Mouse (Mus musculus): ENCODE data around the gene Olfr1442. TPM values are rescaled to one million over a fixed set of nuclear protein-coding genes. Genes with fewer than 3 reads are reported as not detected.

Olfr1442 gene
- not detected in 2 replicates for polyA plus RNA-seq (2014; fragmentation: Nextera tagmentation; extraction: Ambion mirVana)

GRCm38 (mm10) chr19:12670139-12670538 is at the start of gene Olfr1442:
Olfr1442 (plus strand) TSS chr19:12670439.
- Histone ChIP-seq H3K36me3 (replicated peaks; ENCODE audit: control insufficient read depth, insufficient read depth, low read depth, low read length) (no peaks in the 10 kb centered on the region), H3K4me2 (ENCODE audit: low read depth, low read length) (no peak within 1 kb of the TSS), H3K4me1 (ENCODE audit: control insufficient read depth, insufficient read depth, low read length) (no peaks in the 10 kb centered on the region), H3K4me3 (ENCODE audit: low read depth, low read length) (no peak within 1 kb of the TSS), H3K9me3 (replicated peaks; ENCODE audit: control insufficient read depth, low read length) (no peaks in the 10 kb centered on the region), H3K27me3 (ENCODE audit: control insufficient read depth, insufficient read depth, low read length) (no peaks in the 10 kb centered on the region), H3K27ac (replicated peaks; ENCODE audit: low read depth, low read length) (no peak within 1 kb of the TSS), H3K9ac (replicated peaks; ENCODE audit: low read length) (no peak within 1 kb of the TSS)
- no peak for DNase-seq (ENCODE audit: low spot score)
- ATAC-seq (replicated peaks; ENCODE audit: insufficient number of reproducible peaks, low FRiP score, low TSS enrichment, low read depth), result no peak

GRCm38 (mm10) chr19:12633176-12633575 is 37.1 kb upstream of the Olfr1442 start, which contains the start of gene Glyat:
Glyat (plus strand) TSS chr19:12633308.
- H3K27ac ChIP-seq (replicated peaks; ENCODE audit: low read depth, low read length), result no peak within 1 kb of the TSS
- no peaks in the 10 kb centered on the region for H3K4me1 ChIP-seq (ENCODE audit: control insufficient read depth, insufficient read depth, low read length)
- no peak within 1 kb of the TSS for H3K9ac ChIP-seq (replicated peaks; ENCODE audit: low read length)
- no peaks in the 10 kb centered on the region for H3K27me3 ChIP-seq (ENCODE audit: control insufficient read depth, insufficient read depth, low read length)
- no peaks in the 10 kb centered on the region for H3K9me3 ChIP-seq (replicated peaks; ENCODE audit: control insufficient read depth, low read length)
- ATAC-seq (replicated peaks; ENCODE audit: insufficient number of reproducible peaks, low FRiP score, low TSS enrichment, low read depth) (no peak), DNase-seq (ENCODE audit: low spot score) (no peak)
- WGBS, result 77% methylated on average over 4 of the region's 4 CpGs
- H3K4me2 ChIP-seq (ENCODE audit: low read depth, low read length), result no peak within 1 kb of the TSS
- no peaks in the 10 kb centered on the region for H3K36me3 ChIP-seq (replicated peaks; ENCODE audit: control insufficient read depth, insufficient read depth, low read depth, low read length)
- no peak within 1 kb of the TSS for H3K4me3 ChIP-seq (ENCODE audit: low read depth, low read length)

GRCm38 (mm10) chr19:12634259-12634658 is 36.0 kb upstream of the Olfr1442 start:
- Histone ChIP-seq H3K9me3 (replicated peaks; ENCODE audit: control insufficient read depth, low read length) (no peaks in the 10 kb centered on the region), H3K36me3 (replicated peaks; ENCODE audit: control insufficient read depth, insufficient read depth, low read depth, low read length) (no peaks in the 10 kb centered on the region), H3K4me2 (ENCODE audit: low read depth, low read length) (no peak overlapping the region), H3K4me3 (ENCODE audit: low read depth, low read length) (no peak overlapping the region), H3K4me1 (ENCODE audit: control insufficient read depth, insufficient read depth, low read length) (no peaks in the 10 kb centered on the region), H3K27me3 (ENCODE audit: control insufficient read depth, insufficient read depth, low read length) (no peaks in the 10 kb centered on the region), H3K27ac (replicated peaks; ENCODE audit: low read depth, low read length) (no peak overlapping the region), H3K9ac (replicated peaks; ENCODE audit: low read length) (no peak overlapping the region)
- DNase-seq (ENCODE audit: low spot score) (no peak), ATAC-seq (replicated peaks; ENCODE audit: insufficient number of reproducible peaks, low FRiP score, low TSS enrichment, low read depth) (no peak)
- 85% methylated on average over 3 of the region's 3 CpGs for WGBS

- H3K4me2 ChIP-seq (ENCODE audit: low read depth, low read length), result no peak overlapping the region
Measured at GRCm38 (mm10) chr19:12634963-12635362, 35.3 kb upstream of the Olfr1442 start.

DNA sequence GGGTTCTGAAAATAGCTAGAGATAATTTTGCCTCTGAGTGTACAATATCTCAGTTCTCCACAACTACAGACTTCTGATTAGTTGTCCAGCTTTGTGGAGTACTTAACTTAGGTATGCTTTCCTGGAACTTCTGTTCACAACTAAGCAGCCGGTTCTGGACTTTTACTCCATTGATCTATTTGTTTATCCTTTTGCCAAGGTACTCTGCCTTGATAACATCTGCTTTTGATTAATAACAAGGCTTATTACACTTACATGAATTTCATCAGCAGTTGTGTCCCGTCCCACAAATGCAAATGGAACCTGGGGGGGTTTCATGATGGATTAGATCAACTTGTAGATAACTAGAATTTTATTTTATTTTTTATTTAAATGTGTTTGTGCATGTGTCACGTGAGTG is 33.4 kb upstream of the Olfr1442 start:
- ATAC-seq (replicated peaks; ENCODE audit: insufficient number of reproducible peaks, low FRiP score, low TSS enrichment, low read depth) (no peak), DNase-seq (ENCODE audit: low spot score) (no peak)
- no peaks in the 10 kb centered on the region for H3K36me3 ChIP-seq (replicated peaks; ENCODE audit: control insufficient read depth, insufficient read depth, low read depth, low read length)
- no peaks in the 10 kb centered on the region for H3K27me3 ChIP-seq (ENCODE audit: control insufficient read depth, insufficient read depth, low read length)
- no peaks in the 10 kb centered on the region for H3K4me1 ChIP-seq (ENCODE audit: control insufficient read depth, insufficient read depth, low read length)
- no peaks in the 10 kb centered on the region for H3K9me3 ChIP-seq (replicated peaks; ENCODE audit: control insufficient read depth, low read length)
- H3K27ac ChIP-seq (replicated peaks; ENCODE audit: low read depth, low read length), result no peak overlapping the region
- H3K4me3 ChIP-seq (ENCODE audit: low read depth, low read length), result no peak overlapping the region
- no peak overlapping the region for H3K4me2 ChIP-seq (ENCODE audit: low read depth, low read length)
- H3K9ac ChIP-seq (replicated peaks; ENCODE audit: low read length), result no peak overlapping the region
- 65% methylated on average over 3 of the region's 3 CpGs for WGBS

More at GRCm38 (mm10) chr19:12634963-12635362, 35.3 kb upstream of the Olfr1442 start:
- Histone ChIP-seq H3K36me3 (replicated peaks; ENCODE audit: control insufficient read depth, insufficient read depth, low read depth, low read length) (no peaks in the 10 kb centered on the region), H3K4me1 (ENCODE audit: control insufficient read depth, insufficient read depth, low read length) (no peaks in the 10 kb centered on the region), H3K4me3 (ENCODE audit: low read depth, low read length) (no peak overlapping the region), H3K27me3 (ENCODE audit: control insufficient read depth, insufficient read depth, low read length) (no peaks in the 10 kb centered on the region), H3K27ac (replicated peaks; ENCODE audit: low read depth, low read length) (no peak overlapping the region), H3K9me3 (replicated peaks; ENCODE audit: control insufficient read depth, low read length) (no peaks in the 10 kb centered on the region), H3K9ac (replicated peaks; ENCODE audit: low read length) (no peak overlapping the region)
- WGBS, result 86% methylated on average over 4 of the region's 4 CpGs
- DNase-seq (ENCODE audit: low spot score), result no peak
- no peak for ATAC-seq (replicated peaks; ENCODE audit: insufficient number of reproducible peaks, low FRiP score, low TSS enrichment, low read depth)

DNA sequence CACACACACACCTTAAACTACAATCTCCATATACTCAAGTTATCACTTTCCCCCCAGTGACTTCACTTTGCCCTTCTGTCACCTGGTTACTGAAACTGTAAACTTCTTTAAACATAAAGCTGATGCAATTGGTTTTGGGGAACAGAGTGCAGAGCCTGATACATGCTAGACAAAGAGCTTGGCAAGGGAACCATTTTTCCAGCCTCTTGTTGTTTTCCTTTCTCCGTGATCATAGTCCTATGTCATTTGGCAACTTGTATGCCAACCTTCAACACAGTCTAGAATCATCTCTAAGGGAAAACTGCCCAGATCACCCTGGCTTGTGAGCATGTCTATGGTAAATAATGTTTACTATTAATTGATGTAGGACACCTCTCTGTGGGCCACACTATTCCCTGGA is 32.2 kb upstream of the Olfr1442 start:
- Histone ChIP-seq H3K36me3 (replicated peaks; ENCODE audit: control insufficient read depth, insufficient read depth, low read depth, low read length) (no peaks in the 10 kb centered on the region), H3K9me3 (replicated peaks; ENCODE audit: control insufficient read depth, low read length) (no peaks in the 10 kb centered on the region), H3K27ac (replicated peaks; ENCODE audit: low read depth, low read length) (no peak overlapping the region), H3K27me3 (ENCODE audit: control insufficient read depth, insufficient read depth, low read length) (no peaks in the 10 kb centered on the region), H3K4me2 (ENCODE audit: low read depth, low read length) (no peak overlapping the region), H3K4me3 (ENCODE audit: low read depth, low read length) (no peak overlapping the region), H3K4me1 (ENCODE audit: control insufficient read depth, insufficient read depth, low read length) (no peaks in the 10 kb centered on the region), H3K9ac (replicated peaks; ENCODE audit: low read length) (no peak overlapping the region)
- DNase-seq (ENCODE audit: low spot score), result no peak
- ATAC-seq (replicated peaks; ENCODE audit: insufficient number of reproducible peaks, low FRiP score, low TSS enrichment, low read depth), result no peak
- WGBS, result 96% methylated on average over 1 of the region's 1 CpGs

- no peak overlapping the region for H3K4me2 ChIP-seq (ENCODE audit: low read depth, low read length)
- no peak for ATAC-seq (replicated peaks; ENCODE audit: insufficient number of reproducible peaks, low FRiP score, low TSS enrichment, low read depth)
- H3K27ac ChIP-seq (replicated peaks; ENCODE audit: low read depth, low read length), result no peak overlapping the region
- no peak for DNase-seq (ENCODE audit: low spot score)
- H3K9me3 ChIP-seq (replicated peaks; ENCODE audit: control insufficient read depth, low read length), result no peaks in the 10 kb centered on the region
- H3K9ac ChIP-seq (replicated peaks; ENCODE audit: low read length), result no peak overlapping the region
- H3K36me3 ChIP-seq (replicated peaks; ENCODE audit: control insufficient read depth, insufficient read depth, low read depth, low read length), result no peaks in the 10 kb centered on the region
- no peaks in the 10 kb centered on the region for H3K4me1 ChIP-seq (ENCODE audit: control insufficient read depth, insufficient read depth, low read length)
- no peaks in the 10 kb centered on the region for H3K27me3 ChIP-seq (ENCODE audit: control insufficient read depth, insufficient read depth, low read length)
- H3K4me3 ChIP-seq (ENCODE audit: low read depth, low read length), result no peak overlapping the region
Measured at GRCm38 (mm10) chr19:12649511-12649910, 20.7 kb upstream of the Olfr1442 start.

GRCm38 (mm10) chr19:12666156-12666555 is 4.1 kb upstream of the Olfr1442 start:
- no peak overlapping the region for H3K27ac ChIP-seq (replicated peaks; ENCODE audit: low read depth, low read length)
- 73% methylated on average over 1 of the region's 1 CpGs for WGBS
- H3K9ac ChIP-seq (replicated peaks; ENCODE audit: low read length), result no peak overlapping the region
- no peaks in the 10 kb centered on the region for H3K36me3 ChIP-seq (replicated peaks; ENCODE audit: control insufficient read depth, insufficient read depth, low read depth, low read length)
- H3K27me3 ChIP-seq (ENCODE audit: control insufficient read depth, insufficient read depth, low read length), result no peaks in the 10 kb centered on the region
- ATAC-seq (replicated peaks; ENCODE audit: insufficient number of reproducible peaks, low FRiP score, low TSS enrichment, low read depth) (no peak), DNase-seq (ENCODE audit: low spot score) (no peak)
- H3K9me3 ChIP-seq (replicated peaks; ENCODE audit: control insufficient read depth, low read length), result no peaks in the 10 kb centered on the region
- H3K4me3 ChIP-seq (ENCODE audit: low read depth, low read length), result no peak overlapping the region
- no peaks in the 10 kb centered on the region for H3K4me1 ChIP-seq (ENCODE audit: control insufficient read depth, insufficient read depth, low read length)
- no peak overlapping the region for H3K4me2 ChIP-seq (ENCODE audit: low read depth, low read length)

Measured in embryonic facial prominence, embryonic 11.5 days (tissue).